ENCODE assay signal across 1 mouse cellular context in the genomic region with DNA sequence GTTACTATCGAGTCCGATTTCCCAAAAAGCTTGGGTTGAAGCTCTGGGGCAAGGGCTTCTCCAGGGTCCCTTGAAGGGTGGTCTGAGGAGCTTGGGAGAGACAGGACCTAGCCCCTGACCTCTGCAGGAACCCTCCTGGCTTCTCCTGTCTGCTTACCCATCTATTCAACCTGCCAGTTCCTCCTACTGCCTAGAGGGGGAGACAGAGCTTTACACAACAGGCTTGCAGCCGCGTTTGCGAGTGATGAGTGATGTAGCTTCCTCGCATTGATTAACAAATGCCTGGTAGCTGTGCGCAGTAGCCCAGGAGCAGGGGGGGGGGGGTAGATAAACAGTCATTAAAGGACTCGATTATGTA.
TF ChIP-seq lines count a peak whose summit lies in the region.

No protein-coding gene starts in this region.

TF ChIP-seq in MEL, 35 proteins besides CTCF, POLR2A, EP300 and RAD21 (continued from another document):
- TF ChIP-seq ZKSCAN1 (IDR thresholded peaks at IDR 0.05; ENCODE audit: low read depth, low read length) (no peak), JUND (IDR thresholded peaks at IDR 0.05; ENCODE audit: low read depth, low read length) (no peak), NELFE (IDR thresholded peaks at IDR 0.05; ENCODE audit: low read depth, low read length) (no peak), TAL1 (IDR thresholded peaks at IDR 0.05; ENCODE audit: low read length) (no peak), SMC3 (IDR thresholded peaks at IDR 0.05; ENCODE audit: low read depth, low read length) (peak; percentile 87), UBTF (IDR thresholded peaks at IDR 0.05; ENCODE audit: borderline replicate concordance, insufficient read depth, low read depth, low read length) (no peak), TBP (IDR thresholded peaks at IDR 0.05; ENCODE audit: low read depth, low read length) (no peak), ZMIZ1 (IDR thresholded peaks at IDR 0.05; ENCODE audit: low read depth, low read length) (no peak), NRF1 (IDR thresholded peaks at IDR 0.05; ENCODE audit: insufficient read depth, low read depth, low read length, poor library complexity, severe bottlenecking) (peak; percentile 45; the same call in 1 of the 2 replicates), SIN3A (IDR thresholded peaks at IDR 0.05; ENCODE audit: low read length) (peak; percentile 53), CHD2 (IDR thresholded peaks at IDR 0.05; ENCODE audit: low read length) (no peak), HCFC1 (IDR thresholded peaks at IDR 0.05; ENCODE audit: low read depth, low read length) (no peak; the same call in 1 of the 2 replicates), ELF1 (IDR thresholded peaks at IDR 0.05; ENCODE audit: low read depth, low read length) (no peak), MEF2A (IDR thresholded peaks at IDR 0.05; ENCODE audit: extremely low read depth, insufficient replicate concordance, low read depth, low read length, poor library complexity, severe bottlenecking) (no peak), MYC (IDR thresholded peaks at IDR 0.05; ENCODE audit: low read depth, low read length) (no peak), CHD1 (IDR thresholded peaks at IDR 0.05; ENCODE audit: low read depth, low read length) (no peak), ZC3H11A (IDR thresholded peaks at IDR 0.05; ENCODE audit: low read depth, low read length) (peak; percentile 88), KAT2A (conservative IDR thresholded peaks at IDR 0.05; ENCODE audit: low read depth, low read length) (no peak), USF2 (IDR thresholded peaks at IDR 0.05; ENCODE audit: borderline replicate concordance in 1 of 2, insufficient read depth in 1 of 2, low read depth in 1 of 2, low read length in 2 of 2) (no peak), MXI1 (IDR thresholded peaks at IDR 0.05; ENCODE audit: low read depth, low read length) (no peak), MAZ (IDR thresholded peaks at IDR 0.05; ENCODE audit: low read depth, low read length) (no peak), MYB (IDR thresholded peaks at IDR 0.05; ENCODE audit: low read depth, low read length) (no peak), MAX (IDR thresholded peaks at IDR 0.05; ENCODE audit: low read length) (no peak), ZNF384 (IDR thresholded peaks at IDR 0.05; ENCODE audit: low read depth, low read length) (no peak), E2F4 (IDR thresholded peaks at IDR 0.05; ENCODE audit: borderline replicate concordance, low read depth, low read length) (no peak), ETS1 (IDR thresholded peaks at IDR 0.05; ENCODE audit: low read depth, low read length) (no peak), POLR2AphosphoS5 (IDR thresholded peaks at IDR 0.05; ENCODE audit: borderline replicate concordance, low read depth, low read length) (no peak), USF1 (IDR thresholded peaks at IDR 0.05; ENCODE audit: low read depth, low read length) (no peak), GABPA (IDR thresholded peaks at IDR 0.05; ENCODE audit: low read depth, low read length) (no peak), POLR2AphosphoS2 (IDR thresholded peaks at IDR 0.05; ENCODE audit: low read length) (no peak), RCOR1 (IDR thresholded peaks at IDR 0.05; ENCODE audit: low read depth, low read length) (no peak)
